Mouse (Mus musculus): ENCODE data around the gene Ctc1. TPM values are rescaled to one million over a fixed set of nuclear protein-coding genes. Genes with fewer than 3 reads are reported as not detected.
A peak's percentile ranks its signal among the peaks of the same experiment; 100 is the strongest.

Gene Ctc1
- polyA plus RNA-seq, 1 experiment from 2014 or later, result 51.8 TPM

DNA sequence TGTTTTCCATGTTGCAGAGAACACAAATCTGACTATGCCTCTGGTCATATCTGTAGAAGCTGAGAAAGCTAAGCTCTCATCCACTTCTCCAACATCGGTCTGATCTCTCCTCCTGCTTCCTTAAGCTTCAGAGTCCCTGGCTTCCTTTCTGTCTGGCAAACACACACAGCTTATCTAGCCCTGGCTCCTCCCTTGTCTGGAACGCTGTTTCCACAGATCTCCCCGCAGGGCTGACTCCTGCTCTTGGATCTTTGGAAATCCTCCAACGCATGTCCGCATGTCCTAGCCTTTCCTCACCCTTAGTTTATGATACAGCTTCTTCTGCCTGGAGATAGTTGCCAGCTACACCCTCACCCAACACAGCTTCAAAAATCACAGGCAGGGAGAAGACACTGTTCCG, 51.9 kb downstream of the Ctc1 start:
- Histone ChIP-seq H3K9ac (replicated peaks; ENCODE audit: low read depth, low read length) (no peak overlapping the region), H3K4me3 (ENCODE audit: low read depth, low read length) (no peak overlapping the region), H3K4me2 (ENCODE audit: low read depth, low read length) (no peak overlapping the region), H3K27ac (ENCODE audit: low read depth, low read length) (no peak overlapping the region), H3K9me3 (ENCODE audit: control insufficient read depth, low read length) (no peaks in the 10 kb centered on the region), H3K4me1 (ENCODE audit: control insufficient read depth, insufficient read depth, low read length) (peaks cover 28% of the 10 kb centered on the region), H3K27me3 (ENCODE audit: control insufficient read depth, insufficient read depth, low read length) (no peaks in the 10 kb centered on the region), H3K36me3 (ENCODE audit: control insufficient read depth, insufficient read depth, low read length) (no peaks in the 10 kb centered on the region)
- no peak for ATAC-seq (ENCODE audit: low read depth)
- WGBS, result 66% methylated on average over 6 of the region's 6 CpGs

DNA sequence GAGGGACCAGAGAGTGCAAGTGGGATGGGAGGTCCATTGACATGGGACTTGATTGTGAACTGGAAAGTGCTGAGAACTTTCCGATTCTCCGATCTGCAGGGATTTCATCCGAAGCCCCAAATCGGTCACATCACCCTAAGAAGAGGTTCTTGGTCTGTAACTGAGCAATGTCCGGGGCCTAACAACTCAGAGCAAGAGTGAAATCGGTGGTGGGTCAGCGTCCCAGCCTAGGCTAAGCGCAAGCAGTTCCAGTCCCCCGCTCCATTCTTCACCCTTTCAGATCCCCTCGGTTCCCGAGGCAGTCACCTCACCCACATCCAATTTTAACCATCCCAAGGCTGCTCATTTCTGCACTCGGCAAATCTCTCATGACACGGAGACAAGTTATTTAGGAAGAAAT, 54.4 kb downstream of the Ctc1 start:
- peaks cover 23% of the 10 kb centered on the region for H3K4me1 ChIP-seq (ENCODE audit: control insufficient read depth, insufficient read depth, low read length)
- WGBS, result under 1% methylated on average over 13 of the region's 13 CpGs

DNA sequence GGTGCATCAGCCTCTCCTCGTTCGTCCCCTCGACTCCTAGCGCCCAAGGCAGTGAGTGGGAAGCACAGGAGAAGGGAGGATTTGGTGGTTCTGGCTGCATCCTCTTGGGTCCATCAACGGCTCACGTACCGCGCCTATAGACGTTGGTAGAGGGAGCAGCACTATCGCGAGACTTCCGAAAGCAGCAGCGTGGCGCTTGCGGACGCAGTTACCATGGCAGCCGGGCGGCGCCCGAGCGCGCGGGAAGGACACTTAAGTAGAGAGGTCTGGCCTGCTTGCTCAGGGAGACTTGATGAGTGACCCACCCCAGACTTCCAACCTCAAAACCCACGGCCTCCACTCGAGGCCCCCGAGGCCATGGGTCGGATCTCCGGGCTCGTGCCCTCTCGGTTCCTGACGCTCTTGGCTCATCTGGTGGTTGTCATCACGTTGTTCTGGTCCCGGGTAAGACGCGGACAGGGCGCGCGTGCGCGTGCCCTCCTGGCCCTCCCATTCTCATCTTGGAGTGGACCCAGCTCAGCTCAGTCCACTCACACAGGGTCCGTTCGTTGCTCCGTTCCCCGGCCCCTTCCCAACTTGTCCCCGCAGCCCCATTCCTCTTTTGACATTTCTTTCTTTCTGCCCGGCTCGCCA, 55.0 kb downstream of the Ctc1 start, which contains the start of gene Tmem107:
TSS of gene Tmem107 (plus strand) at position 217 of the 633 bp plus-strand sequence.
- Histone ChIP-seq H3K4me2 (ENCODE audit: low read depth, low read length) (peak within 1 kb of the TSS; percentile 82), H3K9ac (replicated peaks; ENCODE audit: low read depth, low read length) (peak within 1 kb of the TSS; percentile 65), H3K36me3 (ENCODE audit: control insufficient read depth, insufficient read depth, low read length) (no peaks in the 10 kb centered on the region), H3K27me3 (ENCODE audit: control insufficient read depth, insufficient read depth, low read length) (no peaks in the 10 kb centered on the region), H3K9me3 (ENCODE audit: control insufficient read depth, low read length) (no peaks in the 10 kb centered on the region), H3K27ac (ENCODE audit: low read depth, low read length) (peak within 1 kb of the TSS; percentile 88), H3K4me3 (ENCODE audit: low read depth, low read length) (peak within 1 kb of the TSS; percentile 60), H3K4me1 (ENCODE audit: control insufficient read depth, insufficient read depth, low read length) (peaks cover 23% of the 10 kb centered on the region)
- peak; percentile 87 for ATAC-seq (ENCODE audit: low read depth)
- WGBS, result under 1% methylated on average over 47 of the region's 47 CpGs

More for the DNA sequence above, 54.4 kb downstream of the Ctc1 start:
- H3K27me3 ChIP-seq (ENCODE audit: control insufficient read depth, insufficient read depth, low read length), result no peaks in the 10 kb centered on the region
- peak overlapping the region; percentile 60 for H3K4me3 ChIP-seq (ENCODE audit: low read depth, low read length)
- peak overlapping the region; percentile 82 for H3K4me2 ChIP-seq (ENCODE audit: low read depth, low read length)
- H3K27ac ChIP-seq (ENCODE audit: low read depth, low read length), result peak overlapping the region; percentile 88
- ATAC-seq (ENCODE audit: low read depth), result no peak
- H3K9ac ChIP-seq (replicated peaks; ENCODE audit: low read depth, low read length), result peak overlapping the region; percentile 65
- H3K9me3 ChIP-seq (ENCODE audit: control insufficient read depth, low read length), result no peaks in the 10 kb centered on the region
- H3K36me3 ChIP-seq (ENCODE audit: control insufficient read depth, insufficient read depth, low read length), result no peaks in the 10 kb centered on the region

DNA sequence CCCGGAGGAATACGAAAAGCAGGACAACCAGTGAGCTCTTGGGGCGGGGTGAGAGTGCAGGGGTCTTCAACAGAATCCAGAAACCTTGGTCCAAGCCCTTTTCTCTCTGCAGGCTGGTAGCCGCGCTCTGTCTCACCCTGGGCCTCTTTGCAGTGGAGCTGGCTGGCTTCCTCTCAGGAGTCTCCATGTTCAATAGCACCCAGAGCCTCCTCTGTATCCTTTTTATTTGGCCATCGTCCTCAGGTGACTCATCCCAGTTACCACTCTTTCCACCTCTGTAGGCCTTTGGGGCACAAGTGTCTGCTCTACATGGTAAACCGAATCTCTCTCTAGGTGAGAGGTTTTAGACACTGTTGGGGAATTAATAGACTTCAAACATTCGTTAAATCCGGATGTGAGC, 55.6 kb downstream of the Ctc1 start:
- no peaks in the 10 kb centered on the region for H3K27me3 ChIP-seq (ENCODE audit: control insufficient read depth, insufficient read depth, low read length)
- peaks cover 21% of the 10 kb centered on the region for H3K4me1 ChIP-seq (ENCODE audit: control insufficient read depth, insufficient read depth, low read length)
- no peak for ATAC-seq (ENCODE audit: low read depth)
- peak overlapping the region; percentile 65 for H3K9ac ChIP-seq (replicated peaks; ENCODE audit: low read depth, low read length)
- peak overlapping the region; percentile 82 for H3K4me2 ChIP-seq (ENCODE audit: low read depth, low read length)
- no peaks in the 10 kb centered on the region for H3K9me3 ChIP-seq (ENCODE audit: control insufficient read depth, low read length)
- WGBS, result 25% methylated on average over 9 of the region's 9 CpGs
- no peaks in the 10 kb centered on the region for H3K36me3 ChIP-seq (ENCODE audit: control insufficient read depth, insufficient read depth, low read length)
- peak overlapping the region; percentile 88; the same call in 1 of the 2 replicates for H3K27ac ChIP-seq (ENCODE audit: low read depth, low read length)
- peak overlapping the region; percentile 60 for H3K4me3 ChIP-seq (ENCODE audit: low read depth, low read length)

DNA sequence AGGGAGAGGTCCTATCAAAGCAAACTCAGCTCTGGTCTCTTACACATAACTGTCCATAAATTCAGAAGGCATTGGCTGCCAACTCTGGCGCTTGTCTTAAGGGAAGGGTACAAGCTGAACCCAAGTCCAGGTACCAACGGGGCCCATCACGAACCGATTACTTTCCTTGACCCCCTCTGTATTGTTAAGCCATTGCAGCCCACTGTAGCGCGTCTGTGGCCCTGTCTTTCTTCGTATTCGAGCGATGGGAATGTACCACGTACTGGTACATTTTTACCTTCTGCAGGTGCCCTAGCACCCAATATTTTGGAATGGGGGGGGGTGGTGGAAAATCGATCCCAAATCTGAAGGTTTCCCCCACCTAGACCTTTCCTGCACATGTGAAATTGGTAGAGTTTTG, 56.5 kb downstream of the Ctc1 start:
- peak overlapping the region; percentile 30; the same call in 1 of the 2 replicates for H3K4me3 ChIP-seq (ENCODE audit: low read depth, low read length)
- no peaks in the 10 kb centered on the region for H3K27me3 ChIP-seq (ENCODE audit: control insufficient read depth, insufficient read depth, low read length)
- no peaks in the 10 kb centered on the region for H3K9me3 ChIP-seq (ENCODE audit: control insufficient read depth, low read length)
- peaks cover 17% of the 10 kb centered on the region for H3K4me1 ChIP-seq (ENCODE audit: control insufficient read depth, insufficient read depth, low read length)
- no peaks in the 10 kb centered on the region for H3K36me3 ChIP-seq (ENCODE audit: control insufficient read depth, insufficient read depth, low read length)
- H3K4me2 ChIP-seq (ENCODE audit: low read depth, low read length), result peak overlapping the region; percentile 55
- peak overlapping the region; percentile 78 for H3K9ac ChIP-seq (replicated peaks; ENCODE audit: low read depth, low read length)
- no peak for ATAC-seq (ENCODE audit: low read depth)
- whole genome bisulfite sequencing, result 90% methylated on average over 11 of the region's 11 CpGs
- peak overlapping the region; percentile 98 for H3K27ac ChIP-seq (ENCODE audit: low read depth, low read length)

DNA sequence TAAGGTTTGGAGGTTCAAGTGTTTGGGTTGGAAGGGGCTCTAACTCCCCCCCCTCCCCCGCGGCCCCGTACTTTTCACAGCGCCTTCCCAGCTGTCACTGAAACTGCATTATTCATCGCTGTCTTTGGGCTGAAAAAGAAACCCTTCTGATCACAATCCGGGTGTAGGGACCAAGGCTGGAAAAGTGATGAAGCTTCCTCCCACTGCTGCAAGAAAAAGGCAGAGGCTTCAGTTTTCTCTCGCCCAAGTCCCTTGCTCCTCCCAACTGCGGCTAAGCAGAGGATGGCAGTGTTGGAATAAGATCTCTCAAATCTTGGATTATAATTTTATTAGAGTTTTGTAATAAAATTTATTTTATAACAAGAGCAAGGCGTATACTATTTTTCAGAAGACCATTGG, 57.0 kb downstream of the Ctc1 start:
- H3K27me3 ChIP-seq (ENCODE audit: control insufficient read depth, insufficient read depth, low read length), result no peaks in the 10 kb centered on the region
- no peaks in the 10 kb centered on the region for H3K9me3 ChIP-seq (ENCODE audit: control insufficient read depth, low read length)
- H3K4me3 ChIP-seq (ENCODE audit: low read depth, low read length), result peak overlapping the region; percentile 30
- 5% methylated on average over 9 of the region's 9 CpGs for WGBS
- peak overlapping the region; percentile 78 for H3K9ac ChIP-seq (replicated peaks; ENCODE audit: low read depth, low read length)
- H3K4me2 ChIP-seq (ENCODE audit: low read depth, low read length), result peak overlapping the region; percentile 55
- H3K27ac ChIP-seq (ENCODE audit: low read depth, low read length), result peak overlapping the region; percentile 98
- H3K36me3 ChIP-seq (ENCODE audit: control insufficient read depth, insufficient read depth, low read length), result no peaks in the 10 kb centered on the region
- H3K4me1 ChIP-seq (ENCODE audit: control insufficient read depth, insufficient read depth, low read length), result peaks cover 15% of the 10 kb centered on the region
- ATAC-seq (ENCODE audit: low read depth), result no peak

GRCm38 (mm10) chr11:69073065-69073888, 57.6 kb downstream of the Ctc1 start:
- 0% methylated on average over 14 of the region's 14 CpGs for WGBS
- Histone ChIP-seq H3K4me2 (ENCODE audit: low read depth, low read length) (peak overlapping the region; percentile 55), H3K9ac (replicated peaks; ENCODE audit: low read depth, low read length) (peak overlapping the region; percentile 78), H3K27ac (ENCODE audit: low read depth, low read length) (peak overlapping the region; percentile 98), H3K4me1 (ENCODE audit: control insufficient read depth, insufficient read depth, low read length) (peaks cover 15% of the 10 kb centered on the region), H3K36me3 (ENCODE audit: control insufficient read depth, insufficient read depth, low read length) (no peaks in the 10 kb centered on the region), H3K4me3 (ENCODE audit: low read depth, low read length) (peak overlapping the region; percentile 30), H3K27me3 (ENCODE audit: control insufficient read depth, insufficient read depth, low read length) (no peaks in the 10 kb centered on the region), H3K9me3 (ENCODE audit: control insufficient read depth, low read length) (no peaks in the 10 kb centered on the region)
- peak; percentile 75 for ATAC-seq (ENCODE audit: low read depth)

DNA sequence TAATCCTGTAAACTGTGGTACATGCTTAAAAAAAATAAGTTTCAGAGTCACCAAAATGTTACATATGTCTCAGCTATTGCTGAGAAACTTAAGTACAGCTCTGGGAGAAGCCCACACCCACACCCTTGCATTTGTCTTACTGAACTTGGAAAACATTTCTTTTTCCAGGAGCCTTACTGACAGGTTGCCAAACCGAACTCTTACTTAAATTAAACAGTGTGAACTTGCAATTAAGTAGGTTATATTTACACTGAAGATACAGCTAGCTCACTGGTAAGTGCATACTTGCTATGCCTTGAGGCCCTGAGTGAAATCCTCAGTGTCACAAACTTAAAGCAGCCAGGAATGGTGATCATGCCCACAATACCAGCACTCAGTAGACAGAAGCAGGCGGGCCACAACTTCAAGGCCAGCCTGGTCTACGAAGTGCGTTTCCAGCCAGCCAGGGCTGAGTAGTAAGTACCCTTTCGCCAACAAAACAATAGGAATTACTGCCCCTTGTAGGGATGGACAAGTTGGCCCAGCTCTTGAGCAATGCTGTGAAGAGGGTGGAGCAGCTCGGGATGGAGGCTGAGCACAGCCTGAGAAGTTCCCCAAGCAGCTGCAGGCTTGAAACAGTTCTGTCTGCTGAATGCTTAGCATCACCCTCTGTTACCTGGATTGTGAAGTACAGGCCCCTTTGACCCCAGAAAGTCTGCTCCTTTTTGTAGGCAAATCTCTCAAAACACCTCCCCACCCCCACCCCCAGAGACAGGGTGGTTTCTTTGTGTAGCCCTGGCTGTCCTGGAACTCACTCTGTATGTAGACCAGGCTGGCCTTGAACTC, 58.5 kb downstream of the Ctc1 start:
- Histone ChIP-seq H3K27me3 (ENCODE audit: control insufficient read depth, insufficient read depth, low read length) (no peaks in the 10 kb centered on the region), H3K36me3 (ENCODE audit: control insufficient read depth, insufficient read depth, low read length) (no peaks in the 10 kb centered on the region), H3K4me2 (ENCODE audit: low read depth, low read length) (no peak overlapping the region), H3K9me3 (ENCODE audit: control insufficient read depth, low read length) (no peaks in the 10 kb centered on the region), H3K9ac (replicated peaks; ENCODE audit: low read depth, low read length) (no peak overlapping the region), H3K4me1 (ENCODE audit: control insufficient read depth, insufficient read depth, low read length) (peaks cover 15% of the 10 kb centered on the region), H3K4me3 (ENCODE audit: low read depth, low read length) (no peak overlapping the region), H3K27ac (ENCODE audit: low read depth, low read length) (no peak overlapping the region)
- 40% methylated on average over 6 of the region's 6 CpGs for WGBS
- no peak for ATAC-seq (ENCODE audit: low read depth)
